Mouse (Mus musculus): ENCODE measurements at regions not wholly inside any gene's neighbourhood (a gene's known extent, or its start where the extent isn't known, plus 50 kb on each side); places are given as distances from the start of the nearest gene placed in this dataset.

- Histone ChIP-seq H3K4me1 (ENCODE audit: control insufficient read depth, insufficient read depth, low read depth, low read length) (no peaks in the 10 kb centered on the region; the same call in 1 of the 2 replicates), H3K36me3 (ENCODE audit: control insufficient read depth, insufficient read depth, low read length) (no peaks in the 10 kb centered on the region), H3K9me3 (ENCODE audit: control insufficient read depth, low read length) (no peaks in the 10 kb centered on the region), H3K9ac (ENCODE audit: low read depth, low read length) (no peak overlapping the region), H3K27ac (ENCODE audit: low read depth, low read length) (no peak overlapping the region), H3K4me3 (ENCODE audit: low read length) (no peak overlapping the region), H3K4me2 (ENCODE audit: low read length) (no peak overlapping the region), H3K27me3 (replicated peaks; ENCODE audit: control insufficient read depth, insufficient read depth, low read length) (no peaks in the 10 kb centered on the region)
- ATAC-seq = no peak
- 88% methylated on average over 1 of the region's 1 CpGs for WGBS
Observed at GRCm38 (mm10) chr2:45434169-45434568, 317.0 kb upstream of the Zeb2 start.

GRCm38 (mm10) chr2:45431366-45431765 is 314.2 kb upstream of the Zeb2 start:
- ATAC-seq = no peak
- Histone ChIP-seq H3K27ac (ENCODE audit: low read depth, low read length) (no peak overlapping the region), H3K27me3 (replicated peaks; ENCODE audit: control insufficient read depth, insufficient read depth, low read length) (no peaks in the 10 kb centered on the region), H3K9ac (ENCODE audit: low read depth, low read length) (no peak overlapping the region), H3K4me3 (ENCODE audit: low read length) (no peak overlapping the region), H3K4me2 (ENCODE audit: low read length) (no peak overlapping the region), H3K4me1 (ENCODE audit: control insufficient read depth, insufficient read depth, low read depth, low read length) (no peaks in the 10 kb centered on the region; the same call in 1 of the 2 replicates), H3K9me3 (ENCODE audit: control insufficient read depth, low read length) (no peaks in the 10 kb centered on the region), H3K36me3 (ENCODE audit: control insufficient read depth, insufficient read depth, low read length) (no peaks in the 10 kb centered on the region)
- 95% methylated on average over 4 of the region's 4 CpGs for WGBS

GRCm38 (mm10) chr2:45421774-45422173 is 304.6 kb upstream of the Zeb2 start:
- ATAC-seq = no peak
- Histone ChIP-seq H3K27me3 (replicated peaks; ENCODE audit: control insufficient read depth, insufficient read depth, low read length) (no peaks in the 10 kb centered on the region), H3K9ac (ENCODE audit: low read depth, low read length) (no peak overlapping the region), H3K9me3 (ENCODE audit: control insufficient read depth, low read length) (no peaks in the 10 kb centered on the region), H3K4me3 (ENCODE audit: low read length) (no peak overlapping the region), H3K27ac (ENCODE audit: low read depth, low read length) (no peak overlapping the region), H3K4me1 (ENCODE audit: control insufficient read depth, insufficient read depth, low read depth, low read length) (no peaks in the 10 kb centered on the region), H3K36me3 (ENCODE audit: control insufficient read depth, insufficient read depth, low read length) (no peaks in the 10 kb centered on the region), H3K4me2 (ENCODE audit: low read length) (no peak overlapping the region)
- WGBS = 92% methylated on average over 1 of the region's 1 CpGs

- ATAC-seq = no peak
- no peak overlapping the region for H3K4me3 ChIP-seq (ENCODE audit: low read length)
- no peak overlapping the region for H3K27ac ChIP-seq (ENCODE audit: low read depth, low read length)
- H3K36me3 ChIP-seq (ENCODE audit: control insufficient read depth, insufficient read depth, low read length) = no peaks in the 10 kb centered on the region
- no peak overlapping the region for H3K9ac ChIP-seq (ENCODE audit: low read depth, low read length)
- 89% methylated on average over 8 of the region's 8 CpGs for WGBS
- H3K4me1 ChIP-seq (ENCODE audit: control insufficient read depth, insufficient read depth, low read depth, low read length) = peaks cover 2% of the 10 kb centered on the region; the same call in 1 of the 2 replicates
- no peak overlapping the region for H3K4me2 ChIP-seq (ENCODE audit: low read length)
- H3K9me3 ChIP-seq (ENCODE audit: control insufficient read depth, low read length) = no peaks in the 10 kb centered on the region
- no peaks in the 10 kb centered on the region for H3K27me3 ChIP-seq (replicated peaks; ENCODE audit: control insufficient read depth, insufficient read depth, low read length)
Observed at GRCm38 (mm10) chr2:45408136-45408535, 290.9 kb upstream of the Zeb2 start.

GRCm38 (mm10) chr2:45389902-45390492 is 272.8 kb upstream of the Zeb2 start:
- Histone ChIP-seq H3K4me1 (ENCODE audit: control insufficient read depth, insufficient read depth, low read depth, low read length) (no peaks in the 10 kb centered on the region; the same call in 1 of the 2 replicates), H3K9me3 (ENCODE audit: control insufficient read depth, low read length) (no peaks in the 10 kb centered on the region), H3K9ac (ENCODE audit: low read depth, low read length) (no peak overlapping the region), H3K27ac (ENCODE audit: low read depth, low read length) (no peak overlapping the region), H3K4me3 (ENCODE audit: low read length) (no peak overlapping the region), H3K4me2 (ENCODE audit: low read length) (no peak overlapping the region), H3K27me3 (replicated peaks; ENCODE audit: control insufficient read depth, insufficient read depth, low read length) (no peaks in the 10 kb centered on the region), H3K36me3 (ENCODE audit: control insufficient read depth, insufficient read depth, low read length) (no peaks in the 10 kb centered on the region)
- ATAC-seq = peak; percentile 45; the same call in 1 of the 2 replicates

GRCm38 (mm10) chr2:45371268-45371667 is 254.1 kb upstream of the Zeb2 start:
- no peak overlapping the region for H3K4me3 ChIP-seq (ENCODE audit: low read length)
- H3K4me1 ChIP-seq (ENCODE audit: control insufficient read depth, insufficient read depth, low read depth, low read length) = no peaks in the 10 kb centered on the region
- H3K36me3 ChIP-seq (ENCODE audit: control insufficient read depth, insufficient read depth, low read length) = no peaks in the 10 kb centered on the region
- no peak overlapping the region for H3K9ac ChIP-seq (ENCODE audit: low read depth, low read length)
- H3K4me2 ChIP-seq (ENCODE audit: low read length) = no peak overlapping the region
- WGBS = 91% methylated on average over 4 of the region's 4 CpGs
- H3K27ac ChIP-seq (ENCODE audit: low read depth, low read length) = no peak overlapping the region
- H3K27me3 ChIP-seq (replicated peaks; ENCODE audit: control insufficient read depth, insufficient read depth, low read length) = no peaks in the 10 kb centered on the region
- no peaks in the 10 kb centered on the region for H3K9me3 ChIP-seq (ENCODE audit: control insufficient read depth, low read length)
- no peak for ATAC-seq

GRCm38 (mm10) chr2:45370615-45370968 is 253.4 kb upstream of the Zeb2 start:
- no peaks in the 10 kb centered on the region for H3K36me3 ChIP-seq (ENCODE audit: control insufficient read depth, insufficient read depth, low read length)
- no peaks in the 10 kb centered on the region for H3K9me3 ChIP-seq (ENCODE audit: control insufficient read depth, low read length)
- H3K27ac ChIP-seq (ENCODE audit: low read depth, low read length) = no peak overlapping the region
- 77% methylated on average over 1 of the region's 1 CpGs for WGBS
- H3K4me3 ChIP-seq (ENCODE audit: low read length) = no peak overlapping the region
- no peak overlapping the region for H3K4me2 ChIP-seq (ENCODE audit: low read length)
- H3K27me3 ChIP-seq (replicated peaks; ENCODE audit: control insufficient read depth, insufficient read depth, low read length) = no peaks in the 10 kb centered on the region
- H3K9ac ChIP-seq (ENCODE audit: low read depth, low read length) = no peak overlapping the region
- no peak for ATAC-seq
- no peaks in the 10 kb centered on the region for H3K4me1 ChIP-seq (ENCODE audit: control insufficient read depth, insufficient read depth, low read depth, low read length)

GRCm38 (mm10) chr2:45369914-45370614 is 252.9 kb upstream of the Zeb2 start:
- Histone ChIP-seq H3K27me3 (replicated peaks; ENCODE audit: control insufficient read depth, insufficient read depth, low read length) (no peaks in the 10 kb centered on the region), H3K27ac (ENCODE audit: low read depth, low read length) (no peak overlapping the region), H3K36me3 (ENCODE audit: control insufficient read depth, insufficient read depth, low read length) (no peaks in the 10 kb centered on the region), H3K9ac (ENCODE audit: low read depth, low read length) (no peak overlapping the region), H3K4me2 (ENCODE audit: low read length) (no peak overlapping the region), H3K4me3 (ENCODE audit: low read length) (no peak overlapping the region), H3K9me3 (ENCODE audit: control insufficient read depth, low read length) (no peaks in the 10 kb centered on the region), H3K4me1 (ENCODE audit: control insufficient read depth, insufficient read depth, low read depth, low read length) (no peaks in the 10 kb centered on the region)
- ATAC-seq = no peak
- 85% methylated on average over 5 of the region's 5 CpGs for WGBS

- no peak overlapping the region for H3K9ac ChIP-seq (ENCODE audit: low read depth, low read length)
- H3K9me3 ChIP-seq (ENCODE audit: control insufficient read depth, low read length) = no peaks in the 10 kb centered on the region
- no peak for ATAC-seq
- H3K36me3 ChIP-seq (ENCODE audit: control insufficient read depth, insufficient read depth, low read length) = no peaks in the 10 kb centered on the region
- H3K4me2 ChIP-seq (ENCODE audit: low read length) = no peak overlapping the region
- no peaks in the 10 kb centered on the region for H3K4me1 ChIP-seq (ENCODE audit: control insufficient read depth, insufficient read depth, low read depth, low read length)
- H3K4me3 ChIP-seq (ENCODE audit: low read length) = no peak overlapping the region
- no peaks in the 10 kb centered on the region for H3K27me3 ChIP-seq (replicated peaks; ENCODE audit: control insufficient read depth, insufficient read depth, low read length)
- 53% methylated on average over 4 of the region's 4 CpGs for WGBS
- H3K27ac ChIP-seq (ENCODE audit: low read depth, low read length) = no peak overlapping the region
Observed at GRCm38 (mm10) chr2:45369432-45369831, 252.2 kb upstream of the Zeb2 start.
